Mouse (Mus musculus) adrenal gland, adult 2 months (tissue): Measurements from ENCODE around the gene Syne4. TPM values are rescaled to one million over a fixed set of nuclear protein-coding genes. Genes with fewer than 3 reads are reported as not detected.

Experiments
- polyA plus RNA-seq: library from polyadenylated mRNA; depleted of rRNA; stranded (reverse); fragments of >200 nt; gene quantifications from 2 replicates; pipeline ENCODE4 v1.2.3, GENCODE M21; 2012; rRNA removed
- total RNA-seq, 2 experiments: library from RNA; stranded (reverse); gene quantifications; 2 replicates each; pipeline ENCODE4 v1.2.3; 2021

The Syne4 gene
- total and polyA plus RNA-seq, 3 experiments = 18.8 to 59.1 (median 34.5) TPM

Other genes starting within 250 kb of the Syne4 start
Only the 30 nearest of the 32 such genes appear.
- gene Zfp82, start 241.9 kb upstream of the Syne4 start, total RNA-seq = 1 to 10 TPM; 1.6 to 2.5 TPM
- gene Zfp82, start 241.9 kb upstream of the Syne4 start, polyA plus RNA-seq = 0.06 and 0.11 TPM in 2 replicates
- under 1 TPM in 1 of 2 experiments, not detected in 1; 0.73 TPM for gene Gm26920, start 224.4 kb upstream of the Syne4 start, total RNA-seq
- gene Gm26920, start 224.4 kb upstream of the Syne4 start, polyA plus RNA-seq = not detected in 2 replicates
- gene Zfp566, start 224.3 kb upstream of the Syne4 start, total RNA-seq = 1 to 10 TPM; 2.2 to 2.6 TPM
- gene Zfp566, start 224.3 kb upstream of the Syne4 start, polyA plus RNA-seq = 1.5 and 1.6 TPM in 2 replicates
- gene Zfp260, start 220.0 kb upstream of the Syne4 start, total RNA-seq = 10 to 100 TPM; 35.4 to 39.5 TPM
- gene Zfp260, start 220.0 kb upstream of the Syne4 start, polyA plus RNA-seq = 6.2 and 9.7 TPM in 2 replicates
- gene Zfp382, start 192.9 kb upstream of the Syne4 start, total RNA-seq = 1 to 10 TPM; 2.5 to 4.2 TPM
- 0.07 and 0.44 TPM in 2 replicates for gene Zfp382, start 192.9 kb upstream of the Syne4 start, polyA plus RNA-seq
- 10 to 100 TPM; 45.7 to 52.1 TPM for gene Zfp146, start 145.1 kb upstream of the Syne4 start, total RNA-seq
- gene Zfp146, start 145.1 kb upstream of the Syne4 start, polyA plus RNA-seq = 2.2 and 2.5 TPM in 2 replicates
- 100 to 1,000 TPM; 353 to 482 TPM for gene Cox7a1, start 130.7 kb upstream of the Syne4 start, total RNA-seq
- gene Cox7a1, start 130.7 kb upstream of the Syne4 start, polyA plus RNA-seq = 27.2 and 28.9 TPM in 2 replicates
- gene Capns1, start 116.0 kb upstream of the Syne4 start, total RNA-seq = 100 to 1,000 TPM; 629 to 666 TPM
- 1,680 and 2,038 TPM in 2 replicates for gene Capns1, start 116.0 kb upstream of the Syne4 start, polyA plus RNA-seq
- 10 to 100 TPM; 74.2 to 84.9 TPM for gene Polr2i, start 82.9 kb upstream of the Syne4 start, total RNA-seq
- gene Polr2i, start 82.9 kb upstream of the Syne4 start, polyA plus RNA-seq = 77.0 and 78.9 TPM in 2 replicates
- 100 to 1,000 TPM in 1 of 2 experiments, 10 to 100 TPM in 1; 74.9 to 116 TPM for gene Tbcb, start 82.5 kb upstream of the Syne4 start, total RNA-seq
- gene Tbcb, start 82.5 kb upstream of the Syne4 start, polyA plus RNA-seq = 40.3 and 41.9 TPM in 2 replicates
- gene Ovol3, start 79.1 kb upstream of the Syne4 start, total RNA-seq = not detected
- not detected in 2 replicates for gene Ovol3, start 79.1 kb upstream of the Syne4 start, polyA plus RNA-seq
- gene Thap8, start 34.7 kb upstream of the Syne4 start, total RNA-seq = not detected
- gene Thap8, start 34.7 kb upstream of the Syne4 start, polyA plus RNA-seq = 0.51 and 0.62 TPM in 2 replicates
- 1 to 10 TPM; 4.8 to 6.1 TPM for gene Wdr62, start 34.4 kb upstream of the Syne4 start, total RNA-seq
- gene Wdr62, start 34.4 kb upstream of the Syne4 start, polyA plus RNA-seq = 16.3 and 17.6 TPM in 2 replicates
- gene Clip3, start 23.1 kb upstream of the Syne4 start, total RNA-seq = 10 to 100 TPM; 27.9 to 28.7 TPM
- 10.2 and 17.3 TPM in 2 replicates for gene Clip3, start 23.1 kb upstream of the Syne4 start, polyA plus RNA-seq
- gene Alkbh6, start 6.1 kb upstream of the Syne4 start, total RNA-seq = 10 to 100 TPM; 57.8 to 73.6 TPM
- gene Alkbh6, start 6.1 kb upstream of the Syne4 start, polyA plus RNA-seq = 276 and 312 TPM in 2 replicates
- 1 to 10 TPM; 1.2 to 1.6 TPM for gene E130208F15Rik, start 6.9 kb downstream of the Syne4 start, total RNA-seq
- gene E130208F15Rik, start 6.9 kb downstream of the Syne4 start, polyA plus RNA-seq = 2.0 and 2.7 TPM in 2 replicates
- gene Sdhaf1, start 9.1 kb downstream of the Syne4 start, total RNA-seq = 10 to 100 TPM in 1 of 2 experiments, 1 to 10 TPM in 1; 9.1 to 18.7 TPM
- gene Sdhaf1, start 9.1 kb downstream of the Syne4 start, polyA plus RNA-seq = 52.4 and 74.3 TPM in 2 replicates
- gene Lrfn3, start 48.0 kb downstream of the Syne4 start, total RNA-seq = 10 to 100 TPM in 1 of 2 experiments, 1 to 10 TPM in 1; 8.2 to 11.9 TPM
- 32.9 and 37.6 TPM in 2 replicates for gene Lrfn3, start 48.0 kb downstream of the Syne4 start, polyA plus RNA-seq
- 10 to 100 TPM; 34.7 to 41.9 TPM for gene Tyrobp, start 99.0 kb downstream of the Syne4 start, total RNA-seq
- gene Tyrobp, start 99.0 kb downstream of the Syne4 start, polyA plus RNA-seq = 73.3 and 87.9 TPM in 2 replicates
- gene Hcst, start 105.0 kb downstream of the Syne4 start, total RNA-seq = 1 to 10 TPM; 1.2 to 2.0 TPM
- 6.3 and 7.9 TPM in 2 replicates for gene Hcst, start 105.0 kb downstream of the Syne4 start, polyA plus RNA-seq
- 1 to 10 TPM; 1.1 to 1.3 TPM for gene Nfkbid, start 106.9 kb downstream of the Syne4 start, total RNA-seq
- 3.7 and 4.1 TPM in 2 replicates for gene Nfkbid, start 106.9 kb downstream of the Syne4 start, polyA plus RNA-seq
- 10 to 100 TPM; 22.7 to 43.2 TPM for gene Aplp1, start 130.7 kb downstream of the Syne4 start, total RNA-seq
- gene Aplp1, start 130.7 kb downstream of the Syne4 start, polyA plus RNA-seq = 37.7 and 54.1 TPM in 2 replicates
- gene Kirrel2, start 142.9 kb downstream of the Syne4 start, total RNA-seq = not detected
- not detected in 2 replicates for gene Kirrel2, start 142.9 kb downstream of the Syne4 start, polyA plus RNA-seq
- not detected for gene Nphs1, start 143.5 kb downstream of the Syne4 start, total RNA-seq
- not detected in 2 replicates for gene Nphs1, start 143.5 kb downstream of the Syne4 start, polyA plus RNA-seq
- under 1 TPM in 1 of 2 experiments, not detected in 1; 0.86 TPM for gene Prodh2, start 178.8 kb downstream of the Syne4 start, total RNA-seq
- gene Prodh2, start 178.8 kb downstream of the Syne4 start, polyA plus RNA-seq = 0.10 TPM in 1 of 2 replicates, not detected in the other
- gene Arhgap33, start 220.3 kb downstream of the Syne4 start, total RNA-seq = 1 to 10 TPM; 2.2 to 3.1 TPM
- gene Arhgap33, start 220.3 kb downstream of the Syne4 start, polyA plus RNA-seq = 20.3 and 23.2 TPM in 2 replicates
- 10 to 100 TPM; 22.4 to 38.7 TPM for gene Hspb6, start 237.4 kb downstream of the Syne4 start, total RNA-seq
- 96.2 and 110 TPM in 2 replicates for gene Hspb6, start 237.4 kb downstream of the Syne4 start, polyA plus RNA-seq
- gene Proser3, start 237.5 kb downstream of the Syne4 start, total RNA-seq = 1 to 10 TPM; 6.8 to 7.0 TPM
- gene Proser3, start 237.5 kb downstream of the Syne4 start, polyA plus RNA-seq = 10.4 and 10.8 TPM in 2 replicates
- 10 to 100 TPM; 43.7 to 71.4 TPM for gene Lin37, start 245.0 kb downstream of the Syne4 start, total RNA-seq
- gene Lin37, start 245.0 kb downstream of the Syne4 start, polyA plus RNA-seq = 47.5 and 53.5 TPM in 2 replicates
- 10 to 100 TPM; 73.3 to 92.5 TPM for gene U2af1l4, start 248.5 kb downstream of the Syne4 start, total RNA-seq
- 80.1 and 92.3 TPM in 2 replicates for gene U2af1l4, start 248.5 kb downstream of the Syne4 start, polyA plus RNA-seq